Mouse (Mus musculus): Measurements from ENCODE around the gene Eef1b2.

- TF ChIP-seq HCFC1 (IDR thresholded peaks at IDR 0.05; ENCODE audit: low read depth, low read length) = no peak
- no peak for TF ChIP-seq SIN3A (IDR thresholded peaks at IDR 0.05; ENCODE audit: low read length)
- TF ChIP-seq MAX (IDR thresholded peaks at IDR 0.05; ENCODE audit: low read length) = no peak
- TF ChIP-seq CTCF (conservative IDR thresholded peaks at IDR 0.05 in 1 of 2, IDR thresholded peaks at IDR 0.05 in 1 of 2; ENCODE audit: low read depth in 2 of 2, low read length in 2 of 2) = no peak
- no peak for TF ChIP-seq SMC3 (IDR thresholded peaks at IDR 0.05; ENCODE audit: low read depth, low read length)
- no peak for TF ChIP-seq RAD21 (IDR thresholded peaks at IDR 0.05; ENCODE audit: low read depth, low read length)
- no peak for TF ChIP-seq KAT2A (IDR thresholded peaks at IDR 0.05; ENCODE audit: insufficient replicate concordance, low read length)
- TF ChIP-seq POLR2A (IDR thresholded peaks at IDR 0.05; ENCODE audit: low read depth, low read length) = no peak
- no peak for TF ChIP-seq MXI1 (IDR thresholded peaks at IDR 0.05; ENCODE audit: low read depth, low read length)
- no peak for TF ChIP-seq E2F4 (IDR thresholded peaks at IDR 0.05; ENCODE audit: insufficient replicate concordance, low read depth, low read length)
- TF ChIP-seq NRF1 (IDR thresholded peaks at IDR 0.05; ENCODE audit: low read depth, low read length) = no peak
- no peak for TF ChIP-seq USF2 (conservative IDR thresholded peaks at IDR 0.05; ENCODE audit: low read depth, low read length)
Measured at GRCm38 (mm10) chr1:63213478-63214270, 37.0 kb downstream of the Eef1b2 start.

Measured in CH12.LX (cell line).